Mouse (Mus musculus) adrenal gland, postnatal 4 days (tissue): ENCODE data around the gene Tsnaxip1. TPM values are rescaled to one million over a fixed set of nuclear protein-coding genes. Genes with fewer than 3 reads are reported as not detected.
"Not testable (repeated sequence)": the region's sequence is repeated elsewhere in the genome, so short reads cannot be mapped to it uniquely, and the experiment has no call there.

Experiments used
- DNase-seq, 2 experiments: peaks; one replicate each; pipeline ENCODE4 v3.0.0; 2021 to 2022; ENCODE audit warnings: low spot score in 2 of 2, mixed read lengths in 2 of 2
- total RNA-seq, 2 experiments: library from RNA; stranded (reverse); gene quantifications; 2 replicates each; pipeline ENCODE4 v1.2.3; 2021

Tsnaxip1 gene
- total RNA-seq, 2 experiments from 2014 or later = not detected

GRCm38 (mm10) chr8:105813241-105813640 lies 14.3 kb upstream of the Tsnaxip1 start:
- no peak for DNase-seq

DNA sequence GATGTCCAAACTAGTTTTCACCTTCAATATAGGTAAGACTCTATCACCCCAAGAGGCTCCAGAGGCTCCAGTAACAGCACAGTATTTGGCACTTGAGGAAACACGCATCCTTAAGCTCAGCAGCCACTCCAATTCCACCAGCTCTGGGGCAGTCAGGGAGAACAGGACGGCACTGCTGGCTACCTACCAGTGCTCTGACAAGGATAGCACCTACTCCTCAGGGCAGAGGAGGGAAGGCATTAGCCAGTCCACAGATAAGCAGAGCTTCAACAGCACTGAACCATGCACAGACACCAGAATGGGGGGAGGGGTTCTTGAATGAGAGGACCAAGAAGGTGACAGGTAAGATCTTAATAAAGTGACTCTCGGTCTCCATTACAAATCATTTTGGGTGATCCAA lies 7.9 kb upstream of the Tsnaxip1 start:
- DNase-seq = no peak

- no peak for DNase-seq
Measured at GRCm38 (mm10) chr8:105820925-105821324, 6.6 kb upstream of the Tsnaxip1 start.

- no peak for DNase-seq
Measured at GRCm38 (mm10) chr8:105825506-105825905, 2.0 kb upstream of the Tsnaxip1 start.

DNA sequence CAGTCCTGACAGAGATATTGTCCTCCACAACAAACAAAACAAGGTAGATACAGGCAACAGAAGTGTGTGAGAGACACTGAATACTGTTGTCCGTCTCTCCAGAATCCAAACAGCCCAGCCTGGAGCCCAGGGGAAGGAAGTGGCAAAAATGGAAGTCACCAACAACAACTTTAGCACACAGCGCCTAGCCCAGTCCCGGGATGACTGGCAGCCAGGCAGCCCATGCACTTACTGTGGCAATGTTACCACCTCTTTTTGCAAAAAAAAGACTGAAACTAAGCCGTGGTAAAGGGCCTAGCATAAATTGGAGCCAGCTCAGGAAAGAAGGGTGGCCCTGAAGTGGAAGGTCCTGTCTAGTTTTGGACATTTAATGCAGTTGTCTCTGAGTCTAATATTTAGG lies 1.2 kb upstream of the Tsnaxip1 start:
- DNase-seq = no peak

DNA sequence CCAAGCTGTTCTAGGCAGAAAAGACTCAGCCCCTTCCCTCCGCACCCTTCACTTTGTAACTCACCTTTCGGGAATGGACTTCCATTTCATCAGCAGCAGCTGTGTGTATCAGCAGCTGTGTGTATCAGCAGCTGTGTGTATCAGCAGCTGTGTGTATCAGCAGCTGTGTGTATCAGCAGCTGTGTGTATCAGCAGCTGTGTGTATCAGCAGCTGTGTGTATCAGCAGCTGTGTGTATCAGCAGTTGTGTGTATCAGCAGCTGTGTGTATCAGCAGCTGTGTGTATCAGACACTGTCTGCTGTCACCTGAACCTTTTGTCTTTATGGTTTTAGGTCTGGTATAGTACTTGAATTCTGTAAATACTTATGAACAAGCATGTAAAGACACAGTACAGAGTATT lies 6.2 kb downstream of the Tsnaxip1 start:
- DNase-seq = not testable (repeated sequence)

- peak; percentile 28 to 60 for DNase-seq
Measured at GRCm38 (mm10) chr8:105835318-105835717, 7.8 kb downstream of the Tsnaxip1 start.

GRCm38 (mm10) chr8:105836991-105837390 lies 9.5 kb downstream of the Tsnaxip1 start:
- no peak for DNase-seq

DNA sequence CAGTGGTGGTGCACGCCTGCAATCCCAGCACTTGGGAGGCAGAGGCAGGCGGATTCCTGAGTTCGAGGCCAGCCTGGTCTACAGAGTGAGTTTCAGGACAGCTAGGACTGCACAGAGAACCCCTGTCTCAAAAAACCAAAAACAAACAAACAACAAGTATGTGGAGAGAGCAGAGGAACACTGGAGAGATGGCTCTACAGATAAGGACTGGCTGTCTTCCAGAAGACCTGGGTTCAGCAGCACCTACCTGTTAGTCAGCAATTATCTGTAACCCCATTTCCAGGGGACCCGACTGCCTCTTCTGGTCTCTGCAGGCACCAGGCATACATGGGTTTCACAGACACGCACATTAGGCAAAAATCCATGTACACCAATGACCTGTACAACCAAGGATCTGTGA lies 11.7 kb downstream of the Tsnaxip1 start:
- no peak for DNase-seq

DNA sequence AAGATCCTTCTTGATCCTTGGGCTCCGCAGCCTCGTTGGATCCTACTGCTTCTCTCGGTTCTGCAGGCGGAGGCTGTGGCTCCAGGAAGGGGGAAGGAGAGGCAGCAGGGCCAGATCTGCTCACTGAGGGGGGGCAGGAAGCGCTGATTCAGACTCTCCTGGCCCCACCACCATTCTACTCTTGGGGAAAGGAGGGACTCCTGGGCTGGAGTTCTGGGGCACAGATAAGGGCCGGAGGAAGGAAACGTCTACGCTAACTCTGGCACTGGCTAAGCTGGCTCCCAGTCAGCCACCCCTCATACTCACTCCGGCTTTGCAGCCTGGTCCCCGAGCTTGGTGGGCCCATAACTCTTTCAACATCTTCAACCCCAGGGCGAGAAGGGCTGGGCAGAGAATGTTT lies 19.1 kb downstream of the Tsnaxip1 start:
- DNase-seq = no peak

DNA sequence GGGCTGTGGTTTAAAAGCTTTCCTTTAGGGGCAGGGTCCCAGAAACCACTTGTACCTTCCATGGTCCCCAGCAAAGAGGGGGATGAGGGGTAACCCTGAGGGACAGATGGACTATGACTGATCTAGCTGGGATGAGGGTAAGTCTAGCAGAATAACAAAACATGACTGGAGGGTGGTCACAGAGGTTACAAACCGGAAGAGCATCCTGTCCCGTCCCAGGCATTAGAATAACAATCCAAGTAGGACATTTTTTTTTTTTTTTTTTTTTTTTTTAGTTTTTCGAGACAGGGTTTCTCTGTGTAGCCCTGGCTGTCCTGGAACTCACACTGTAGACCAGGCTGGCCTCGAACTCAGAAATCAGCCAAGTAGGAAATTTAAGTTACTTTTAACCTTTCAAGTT lies 22.5 kb downstream of the Tsnaxip1 start:
- DNase-seq = no peak

DNA sequence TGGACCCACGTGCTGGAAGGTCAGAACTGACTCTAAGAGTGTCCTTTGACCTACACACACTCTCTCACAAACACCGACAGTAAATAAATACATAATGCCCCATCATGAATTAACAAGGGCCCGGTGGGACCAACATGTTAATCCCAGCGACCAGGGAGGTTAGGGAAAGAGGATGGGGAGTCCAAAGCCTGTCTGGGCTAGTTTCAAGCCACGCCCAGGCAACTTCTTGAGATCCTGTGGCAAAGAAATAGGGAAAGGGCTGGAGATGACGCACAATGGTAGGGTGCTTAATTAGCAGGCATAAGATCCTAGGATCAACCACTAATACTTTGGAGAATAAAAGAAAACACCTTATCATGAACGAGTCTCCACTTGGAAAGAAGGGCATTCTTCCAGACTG lies 23.1 kb downstream of the Tsnaxip1 start:
- DNase-seq = no peak

GRCm38 (mm10) chr8:105851651-105852143 lies 24.2 kb downstream of the Tsnaxip1 start:
- DNase-seq = peak; percentile 56 to 80

GRCm38 (mm10) chr8:105852146-105852729 lies 24.7 kb downstream of the Tsnaxip1 start:
- DNase-seq = no peak

DNA sequence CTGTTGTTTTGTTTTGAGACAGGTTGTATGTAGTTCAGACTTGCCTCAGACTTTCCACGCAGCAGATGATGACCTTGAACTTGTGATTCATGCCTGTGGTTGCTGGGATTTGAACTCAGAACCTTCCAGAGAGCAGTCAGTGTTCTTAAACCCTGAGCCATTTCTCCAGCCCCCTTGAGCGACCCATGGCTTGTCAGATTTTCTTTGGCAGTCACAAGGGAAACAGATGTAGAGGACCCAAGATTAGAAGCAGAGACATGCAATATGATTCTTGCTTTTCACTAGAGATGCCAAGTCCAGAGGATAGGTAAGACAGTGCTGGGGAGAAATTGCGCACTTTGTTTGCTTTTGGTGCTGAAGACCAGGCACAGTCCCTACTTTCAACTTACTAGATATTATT lies 25.6 kb downstream of the Tsnaxip1 start, which contains the start of gene Cenpt:
Gene Cenpt (minus strand): TSS at position 101 of the 400 bp plus-strand sequence.
- no peak for DNase-seq

GRCm38 (mm10) chr8:105854303-105854702 lies 26.8 kb downstream of the Tsnaxip1 start:
- no peak for DNase-seq

DNA sequence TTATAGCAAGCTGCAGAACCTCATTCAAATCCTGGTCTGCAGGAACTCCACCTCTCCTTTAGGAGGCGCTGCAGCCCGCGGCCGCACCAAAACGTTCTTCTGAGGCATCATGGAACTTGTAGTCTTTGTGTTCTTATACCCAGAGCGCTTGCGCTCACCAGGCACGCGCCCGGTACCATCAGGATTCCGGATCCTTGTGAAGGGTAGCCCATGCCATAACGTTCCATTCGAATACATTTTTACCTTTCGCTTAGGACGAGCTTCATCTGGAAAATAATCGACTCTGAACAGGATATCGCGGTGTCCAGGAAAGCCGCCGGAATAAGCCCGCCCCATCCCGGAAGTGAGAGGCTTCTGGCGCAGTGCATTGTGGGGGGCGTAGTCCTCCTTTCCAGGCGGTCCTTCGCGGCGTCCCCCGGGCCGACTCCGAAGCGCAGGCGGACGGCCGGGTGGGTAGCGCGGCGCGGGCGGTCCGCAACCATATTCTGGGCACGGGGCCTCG lies 27.2 kb downstream of the Tsnaxip1 start, which contains the start of gene Thap11:
Gene Thap11 (plus strand): TSS at position 418 of the 502 bp plus-strand sequence.
- DNase-seq = peak; percentile 64 to 84

GRCm38 (mm10) chr8:105855248-105856167 lies 28.0 kb downstream of the Tsnaxip1 start:
- peak in 1 of 2 experiments; percentile 24 for DNase-seq

DNA sequence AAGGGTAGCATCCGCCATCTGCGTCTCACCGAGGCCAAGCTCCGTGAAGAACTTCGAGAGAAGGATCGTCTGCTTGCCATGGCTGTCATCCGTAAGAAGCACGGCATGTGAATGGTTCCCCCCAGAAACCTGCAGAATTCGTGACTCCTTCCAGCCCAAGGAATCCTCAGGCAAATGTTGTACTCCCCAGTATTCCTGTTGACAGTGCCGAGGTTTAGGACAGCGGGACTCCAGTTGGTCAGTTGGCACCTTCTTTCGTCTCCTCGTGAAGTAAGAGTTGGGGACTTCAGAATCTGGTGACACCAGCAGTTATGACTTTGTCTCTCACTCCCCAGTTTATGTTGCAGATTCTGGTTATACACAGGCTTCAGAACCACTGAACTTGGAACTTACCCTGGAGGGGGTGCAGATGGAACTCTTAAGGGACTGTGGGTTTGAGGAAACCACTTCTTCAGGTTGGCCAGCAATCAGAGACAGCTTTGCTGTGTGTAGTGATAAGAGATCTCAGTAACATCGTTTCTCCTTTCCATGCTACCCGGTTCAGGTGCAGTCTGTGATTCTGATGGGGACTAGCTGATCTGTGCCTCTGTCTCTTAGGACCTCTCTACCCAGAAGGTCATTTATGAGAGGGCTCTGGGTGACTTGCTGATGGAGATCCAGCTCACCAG lies 28.8 kb downstream of the Tsnaxip1 start:
- DNase-seq = no peak

GRCm38 (mm10) chr8:105858495-105858894 lies 31.0 kb downstream of the Tsnaxip1 start:
- DNase-seq = no peak

- no peak for DNase-seq
Measured at GRCm38 (mm10) chr8:105859314-105859713, 31.8 kb downstream of the Tsnaxip1 start.
